Mouse (Mus musculus) megakaryocyte, embryonic 14.5 days (primary cell): ENCODE measurements around the gene Hpse. TPM values are rescaled to one million over a fixed set of nuclear protein-coding genes. Genes with fewer than 3 reads are reported as not detected.
A peak's percentile ranks its signal among the peaks of the same experiment; 100 is the strongest.

Experiments
- H3K27me3 ChIP-seq: replicated peaks from 2 replicates; pipeline ENCODE3; 2012; ENCODE audit warnings: inconsistent platforms
- H3K36me3 ChIP-seq: replicated peaks from 2 replicates; pipeline ENCODE3; 2012; ENCODE audit warnings: low read length, inconsistent platforms, mixed read lengths
- H3K4me1 ChIP-seq: 2 replicates; pipeline ENCODE4 v1.6.1; 2012; ENCODE audit warnings: inconsistent platforms
- H3K4me3 ChIP-seq: replicated peaks from 2 replicates; pipeline ENCODE3; 2012; ENCODE audit warnings: moderate library complexity, mild to moderate bottlenecking, inconsistent platforms
- H3K9me3 ChIP-seq: 2 replicates; pipeline ENCODE4 v1.6.1; 2012; ENCODE audit warnings: inconsistent platforms
- FLI1 ChIP-seq: IDR thresholded peaks from 2 replicates; pipeline ENCODE4 v1.6.1; 2012; ENCODE audit warnings: low read length, inconsistent platforms, mixed read lengths
- GATA1 ChIP-seq: IDR thresholded peaks from 3 replicates; pipeline ENCODE4 v1.6.1; 2012; ENCODE audit warnings: mixed read lengths, low read length, inconsistent platforms, borderline replicate concordance
- polyA plus RNA-seq: library from polyadenylated mRNA; stranded (reverse); fragments of >175 nt; gene quantifications from 2 replicates; pipeline ENCODE4 v1.2.3, GENCODE M21; 2012; ENCODE audit warnings: low replicate concordance; ENCODE audit not compliant: insufficient read depth

The Hpse gene
- polyA plus RNA-seq: 12.2 and 30.3 TPM in 2 replicates

GRCm38 (mm10) chr5:100719235-100720088, at the start of gene Hpse:
TSS of gene Hpse (minus strand) at chr5:100719716.
- Histone ChIP-seq H3K27me3 (peaks cover 30% of the 10 kb centered on the region), H3K9me3 (peaks cover 17% of the 10 kb centered on the region), H3K4me3 (peak within 1 kb of the TSS; percentile 96), H3K36me3 (peaks cover 17% of the 10 kb centered on the region), H3K4me1 (peaks cover 61% of the 10 kb centered on the region)
- TF ChIP-seq FLI1: no peak
- TF ChIP-seq GATA1: no peak

GRCm38 (mm10) chr5:100766026-100766425, 46.5 kb upstream of the Hpse start:
- peaks cover 90% of the 10 kb centered on the region for H3K36me3 ChIP-seq
- no peaks in the 10 kb centered on the region for H3K9me3 ChIP-seq
- H3K4me3 ChIP-seq: no peak overlapping the region
- H3K4me1 ChIP-seq: peaks cover 11% of the 10 kb centered on the region; the same call in 1 of the 2 replicates
- no peaks in the 10 kb centered on the region for H3K27me3 ChIP-seq
- no peak for TF ChIP-seq FLI1
- no peak for TF ChIP-seq GATA1

DNA sequence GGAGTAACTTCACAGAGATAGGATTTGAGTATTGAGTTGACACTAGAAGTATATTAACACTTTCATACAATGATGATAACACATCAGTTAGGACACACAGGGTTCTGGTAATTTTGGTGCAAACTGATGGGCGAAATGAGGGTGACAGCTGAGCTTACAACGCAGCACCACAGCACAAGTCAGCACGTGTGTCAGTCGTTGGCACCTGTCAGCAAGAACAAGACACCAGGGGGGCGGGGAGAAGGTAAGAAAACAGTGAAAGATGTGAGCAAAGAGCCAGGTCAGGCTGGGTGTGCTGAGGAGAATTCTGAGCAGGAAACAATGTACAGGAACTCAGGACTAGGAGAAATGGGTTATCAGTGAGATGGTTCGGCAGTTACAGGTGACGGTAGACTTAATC, 42.2 kb upstream of the Hpse start:
- TF ChIP-seq FLI1: no peak
- TF ChIP-seq GATA1: no peak
- Histone ChIP-seq H3K4me3 (no peak overlapping the region), H3K27me3 (no peaks in the 10 kb centered on the region), H3K9me3 (peaks cover 13% of the 10 kb centered on the region), H3K36me3 (peaks cover 59% of the 10 kb centered on the region), H3K4me1 (peaks cover 3% of the 10 kb centered on the region)

- Histone ChIP-seq H3K4me3 (no peak overlapping the region), H3K4me1 (peaks cover 4% of the 10 kb centered on the region), H3K36me3 (peaks cover 44% of the 10 kb centered on the region), H3K27me3 (no peaks in the 10 kb centered on the region), H3K9me3 (peaks cover 19% of the 10 kb centered on the region)
- TF ChIP-seq GATA1: no peak
- no peak for TF ChIP-seq FLI1
Measured at GRCm38 (mm10) chr5:100760049-100760663, 40.6 kb upstream of the Hpse start.

DNA sequence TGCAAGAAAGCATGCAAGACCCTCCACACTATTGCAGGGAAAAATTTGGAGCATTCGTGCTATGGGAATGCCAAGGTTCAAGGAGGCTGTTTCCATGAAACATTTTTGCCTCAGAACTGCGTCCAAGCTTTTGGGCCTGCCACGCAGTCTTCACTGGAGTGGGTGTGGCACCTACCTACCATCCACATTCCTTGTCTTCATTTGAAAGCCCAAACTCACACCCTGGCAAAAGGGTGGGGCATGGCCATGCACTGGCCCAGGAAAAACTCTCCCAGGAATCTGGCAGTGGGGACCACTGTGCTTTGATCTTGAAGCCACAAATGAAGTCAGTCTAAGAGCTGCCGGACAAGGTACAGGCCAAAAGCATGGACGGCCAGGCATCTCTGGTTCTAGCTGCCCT, 38.6 kb upstream of the Hpse start:
- Histone ChIP-seq H3K9me3 (peaks cover 22% of the 10 kb centered on the region), H3K4me3 (no peak overlapping the region), H3K27me3 (no peaks in the 10 kb centered on the region), H3K4me1 (peaks cover 14% of the 10 kb centered on the region), H3K36me3 (peaks cover 23% of the 10 kb centered on the region)
- TF ChIP-seq FLI1: no peak
- TF ChIP-seq GATA1: no peak

GRCm38 (mm10) chr5:100753407-100753806, 33.9 kb upstream of the Hpse start:
- Histone ChIP-seq H3K4me3 (no peak overlapping the region), H3K36me3 (no peaks in the 10 kb centered on the region), H3K9me3 (peaks cover 16% of the 10 kb centered on the region), H3K4me1 (peaks cover 47% of the 10 kb centered on the region), H3K27me3 (no peaks in the 10 kb centered on the region)
- TF ChIP-seq GATA1 (no peak), FLI1 (no peak)

DNA sequence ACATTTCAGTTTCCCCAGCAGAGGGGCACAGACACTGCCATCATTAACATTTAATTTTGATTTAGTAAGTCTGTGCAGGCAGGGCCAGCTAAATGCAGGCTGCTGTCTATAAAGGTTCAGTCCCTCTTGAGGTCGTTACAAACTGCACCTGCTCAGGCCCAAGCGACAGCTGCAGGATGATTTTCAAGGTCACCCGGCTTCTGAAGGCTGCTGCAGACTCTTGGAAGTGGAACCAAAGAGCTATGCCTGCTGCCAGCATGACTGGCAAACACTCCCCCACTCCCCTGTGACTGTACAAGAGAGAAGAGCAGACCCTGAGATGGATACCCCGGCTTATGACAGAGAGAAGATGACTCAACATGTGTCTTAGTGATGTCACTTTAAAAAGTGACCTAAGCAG, 32.1 kb upstream of the Hpse start:
- Histone ChIP-seq H3K4me1 (peaks cover 44% of the 10 kb centered on the region), H3K27me3 (no peaks in the 10 kb centered on the region)

DNA sequence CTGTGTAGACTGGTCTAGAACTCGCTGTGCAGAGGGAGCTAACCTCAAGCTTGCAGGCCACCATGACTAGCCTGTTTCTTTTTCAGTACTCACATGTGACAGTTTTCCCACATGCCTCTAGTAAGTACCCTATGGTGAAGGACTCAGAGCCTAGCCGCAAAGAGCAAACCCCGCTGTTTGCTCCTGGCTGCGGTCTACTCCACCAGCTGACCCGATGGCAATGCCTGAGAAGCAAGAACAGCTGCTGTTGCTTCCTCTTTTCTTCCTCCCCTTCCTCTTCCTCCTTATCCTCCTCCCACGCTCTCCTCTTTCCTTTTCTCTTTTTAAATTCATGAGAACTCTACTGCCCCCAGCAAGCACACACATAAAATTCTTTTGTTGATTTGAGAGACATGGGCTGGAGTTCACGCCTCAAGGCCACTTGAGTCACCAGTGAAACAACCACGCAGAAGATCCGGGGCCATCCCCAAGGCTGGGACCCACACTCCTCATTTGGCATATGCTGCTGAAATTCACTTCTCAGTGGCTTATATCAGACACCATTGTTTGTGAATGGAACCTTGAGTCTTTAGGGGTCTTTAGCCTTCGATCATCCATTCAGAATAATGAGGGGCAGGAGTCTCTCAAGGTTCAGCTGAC, 31.2 kb upstream of the Hpse start:
- no peaks in the 10 kb centered on the region for H3K27me3 ChIP-seq
- TF ChIP-seq FLI1: no peak
- no peak for TF ChIP-seq GATA1
- peak overlapping the region; percentile 72 for H3K4me3 ChIP-seq
- H3K9me3 ChIP-seq: peaks cover 12% of the 10 kb centered on the region
- peaks cover 44% of the 10 kb centered on the region for H3K4me1 ChIP-seq
- no peaks in the 10 kb centered on the region for H3K36me3 ChIP-seq

More for the DNA sequence above, 32.1 kb upstream of the Hpse start:
- Histone ChIP-seq H3K9me3 (peaks cover 13% of the 10 kb centered on the region), H3K36me3 (no peaks in the 10 kb centered on the region), H3K4me3 (no peak overlapping the region)
- TF ChIP-seq GATA1 (no peak), FLI1 (no peak)

- TF ChIP-seq GATA1: no peak
- TF ChIP-seq FLI1: no peak
- Histone ChIP-seq H3K36me3 (no peaks in the 10 kb centered on the region), H3K27me3 (peaks cover 3% of the 10 kb centered on the region), H3K4me3 (no peak overlapping the region), H3K9me3 (peaks cover 21% of the 10 kb centered on the region), H3K4me1 (peaks cover 13% of the 10 kb centered on the region; the same call in 1 of the 2 replicates)
Measured at GRCm38 (mm10) chr5:100738802-100739201, 19.3 kb upstream of the Hpse start.

DNA sequence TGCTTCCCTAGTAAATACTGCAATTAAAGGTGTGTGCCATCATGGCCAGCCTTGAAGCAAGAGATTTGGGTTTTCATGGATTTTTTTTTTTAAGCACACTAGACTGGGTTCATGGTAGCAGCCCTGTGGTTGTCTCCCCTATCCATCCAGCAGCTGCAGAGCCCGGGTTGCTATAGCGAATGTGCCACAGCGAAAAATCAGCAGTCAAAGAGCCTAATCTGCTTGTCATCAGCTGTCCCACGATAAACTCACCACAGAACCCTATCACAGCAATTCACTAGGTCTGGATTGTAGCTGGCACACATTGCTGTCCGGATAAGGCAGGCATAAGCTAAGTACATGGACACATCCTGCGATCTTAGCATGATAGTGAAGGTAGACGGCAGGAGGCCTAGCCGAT, 17.4 kb upstream of the Hpse start:
- Histone ChIP-seq H3K9me3 (peaks cover 21% of the 10 kb centered on the region), H3K4me1 (peaks cover 17% of the 10 kb centered on the region; the same call in 1 of the 2 replicates), H3K27me3 (peaks cover 3% of the 10 kb centered on the region), H3K4me3 (no peak overlapping the region), H3K36me3 (no peaks in the 10 kb centered on the region)
- no peak for TF ChIP-seq GATA1
- no peak for TF ChIP-seq FLI1
